Mouse (Mus musculus): ENCODE measurements at regions not wholly inside any gene's neighbourhood (a gene's known extent, or its start where the extent isn't known, plus 50 kb on each side); places are given as distances from the start of the nearest gene placed in this dataset.

DNA sequence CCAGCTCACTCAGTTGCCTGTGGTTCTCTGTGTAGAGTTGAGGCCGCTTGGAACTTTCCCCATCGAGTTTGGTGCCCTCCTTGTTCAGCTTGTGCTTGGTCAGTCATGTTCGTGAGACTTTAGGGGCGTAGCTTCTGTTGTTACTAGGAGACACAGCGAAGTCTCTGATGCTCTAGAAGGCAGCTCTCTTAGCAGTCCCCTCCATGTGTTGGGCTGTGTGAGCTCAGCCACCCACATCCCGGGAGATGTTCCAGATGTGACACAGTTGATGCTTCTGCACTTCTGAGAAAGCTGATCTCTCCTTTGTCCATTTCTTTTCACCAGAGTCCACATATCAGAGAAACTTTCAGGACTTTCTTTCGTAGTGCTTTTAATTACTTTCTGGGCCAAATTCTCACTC, 158.1 kb downstream of the Dact1 start:
- Histone ChIP-seq H3K27me3 (replicated peaks) (no peaks in the 10 kb centered on the region), H3K4me2 (no peak overlapping the region), H3K4me3 (no peak overlapping the region), H3K9ac (no peak overlapping the region), H3K9me3 (no peaks in the 10 kb centered on the region), H3K4me1 (no peaks in the 10 kb centered on the region), H3K36me3 (replicated peaks) (no peaks in the 10 kb centered on the region), H3K27ac (no peak overlapping the region)
- 70% methylated on average over 7 of the region's 7 CpGs for WGBS
- ATAC-seq (replicated peaks): no peak

GRCm38 (mm10) chr12:71468324-71468723, 158.6 kb downstream of the Dact1 start:
- H3K27ac ChIP-seq: no peak overlapping the region
- ATAC-seq (replicated peaks): no peak
- no peak overlapping the region for H3K9ac ChIP-seq
- no peaks in the 10 kb centered on the region for H3K9me3 ChIP-seq
- H3K4me2 ChIP-seq: no peak overlapping the region
- H3K36me3 ChIP-seq (replicated peaks): no peaks in the 10 kb centered on the region
- H3K4me3 ChIP-seq: no peak overlapping the region
- no peaks in the 10 kb centered on the region for H3K27me3 ChIP-seq (replicated peaks)
- H3K4me1 ChIP-seq: no peaks in the 10 kb centered on the region
- WGBS: 31% methylated on average over 6 of the region's 6 CpGs

DNA sequence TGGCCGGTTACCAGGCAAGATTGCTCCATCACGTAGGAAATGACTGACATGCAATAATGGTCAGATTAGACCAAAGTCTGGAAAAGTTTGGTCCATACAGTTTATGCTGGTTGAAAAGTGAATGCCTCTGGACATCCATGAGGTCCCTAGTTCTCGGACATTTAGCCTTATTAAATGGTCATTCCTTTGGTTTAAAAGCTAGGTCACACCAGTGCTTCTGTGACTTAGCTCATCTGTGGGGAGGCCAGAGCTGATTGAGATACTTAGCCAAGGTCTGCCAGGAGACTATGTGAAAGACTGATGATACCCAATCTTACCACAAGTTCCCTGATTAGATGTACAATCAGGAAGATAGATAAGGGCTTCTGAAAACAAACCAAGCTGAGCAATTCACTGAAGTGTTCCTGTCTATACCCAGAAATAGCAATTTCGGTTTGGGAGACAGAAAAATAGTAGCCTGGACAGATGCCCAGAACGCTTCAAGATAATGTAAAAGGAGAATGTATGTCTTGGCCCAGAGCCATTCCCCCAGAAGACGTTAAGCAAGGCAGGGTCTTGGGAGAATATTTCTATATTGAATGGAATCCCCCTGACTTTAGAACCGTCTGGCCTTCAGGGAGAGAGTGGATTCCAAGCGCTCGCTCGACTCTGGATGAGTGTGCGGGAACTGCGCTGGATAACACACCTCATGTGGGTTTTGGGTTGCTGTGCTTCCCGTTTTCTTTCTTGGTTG, 161.5 kb downstream of the Dact1 start:
- Histone ChIP-seq H3K4me1 (no peaks in the 10 kb centered on the region), H3K27me3 (replicated peaks) (no peaks in the 10 kb centered on the region), H3K4me3 (no peak overlapping the region), H3K4me2 (no peak overlapping the region), H3K36me3 (replicated peaks) (no peaks in the 10 kb centered on the region), H3K9ac (no peak overlapping the region), H3K27ac (no peak overlapping the region), H3K9me3 (no peaks in the 10 kb centered on the region)
- WGBS: 87% methylated on average over 13 of the region's 13 CpGs
- ATAC-seq (replicated peaks): no peak

DNA sequence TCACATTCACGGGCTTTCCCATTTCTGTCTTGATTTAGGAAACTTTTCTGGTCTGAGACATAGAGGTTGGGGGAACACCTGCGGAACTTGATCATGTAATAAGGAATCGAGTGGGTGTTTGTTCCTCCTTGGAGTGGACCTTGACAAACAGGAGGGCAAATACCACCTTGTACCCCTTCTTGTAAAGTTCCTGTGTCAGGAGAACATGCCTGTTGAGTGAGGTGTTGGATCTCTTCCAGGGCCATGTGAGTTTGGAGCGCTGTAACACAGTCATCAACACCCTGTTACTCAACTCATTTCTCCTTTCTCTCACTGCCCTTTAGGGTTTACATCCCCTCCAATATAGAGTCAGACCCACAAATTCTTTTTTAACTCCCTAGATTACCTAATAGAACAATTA, 162.0 kb downstream of the Dact1 start:
- no peak overlapping the region for H3K4me2 ChIP-seq
- 90% methylated on average over 4 of the region's 4 CpGs for WGBS
- H3K4me3 ChIP-seq: no peak overlapping the region
- H3K9me3 ChIP-seq: no peaks in the 10 kb centered on the region
- no peak for ATAC-seq (replicated peaks)
- H3K4me1 ChIP-seq: no peaks in the 10 kb centered on the region
- H3K27ac ChIP-seq: no peak overlapping the region
- no peaks in the 10 kb centered on the region for H3K36me3 ChIP-seq (replicated peaks)
- no peaks in the 10 kb centered on the region for H3K27me3 ChIP-seq (replicated peaks)
- H3K9ac ChIP-seq: no peak overlapping the region

GRCm38 (mm10) chr12:71476238-71476637, 166.6 kb downstream of the Dact1 start:
- no peak overlapping the region for H3K9ac ChIP-seq
- no peak overlapping the region for H3K27ac ChIP-seq
- no peaks in the 10 kb centered on the region for H3K36me3 ChIP-seq (replicated peaks)
- H3K4me3 ChIP-seq: no peak overlapping the region
- H3K4me1 ChIP-seq: peaks cover 13% of the 10 kb centered on the region
- H3K27me3 ChIP-seq (replicated peaks): no peaks in the 10 kb centered on the region
- H3K9me3 ChIP-seq: no peaks in the 10 kb centered on the region
- H3K4me2 ChIP-seq: no peak overlapping the region
- 47% methylated on average over 4 of the region's 4 CpGs for WGBS
- ATAC-seq (replicated peaks): no peak

DNA sequence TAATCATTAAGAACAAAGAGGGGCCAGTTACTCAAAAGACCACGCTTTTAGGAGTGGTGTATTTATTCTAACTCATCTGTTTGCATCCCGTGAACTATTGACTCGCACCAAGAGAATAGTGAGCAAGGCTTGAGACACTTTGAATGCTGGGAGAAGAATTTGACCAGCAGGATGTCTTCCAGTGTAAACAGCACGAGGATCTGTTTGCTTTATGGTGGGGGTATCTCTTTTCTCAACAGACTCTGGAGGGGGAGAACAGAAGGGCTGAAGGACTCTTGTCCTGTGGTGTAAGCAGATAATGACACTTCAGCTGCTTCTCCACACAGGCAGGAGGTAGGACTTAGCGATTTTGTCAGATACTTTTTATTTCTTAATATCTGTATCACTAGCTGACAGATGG, 168.0 kb downstream of the Dact1 start:
- Histone ChIP-seq H3K4me1 (peaks cover 18% of the 10 kb centered on the region), H3K9me3 (no peaks in the 10 kb centered on the region), H3K36me3 (replicated peaks) (no peaks in the 10 kb centered on the region), H3K9ac (no peak overlapping the region), H3K4me3 (no peak overlapping the region), H3K4me2 (no peak overlapping the region), H3K27ac (no peak overlapping the region), H3K27me3 (replicated peaks) (no peaks in the 10 kb centered on the region)
- 14% methylated on average over 5 of the region's 5 CpGs for WGBS
- ATAC-seq (replicated peaks): no peak

- no peak overlapping the region for H3K4me2 ChIP-seq
- ATAC-seq (replicated peaks): no peak
- H3K27ac ChIP-seq: no peak overlapping the region
- no peak overlapping the region for H3K4me3 ChIP-seq
- peaks cover 18% of the 10 kb centered on the region for H3K4me1 ChIP-seq
- no peak overlapping the region for H3K9ac ChIP-seq
- no peaks in the 10 kb centered on the region for H3K9me3 ChIP-seq
- H3K36me3 ChIP-seq (replicated peaks): no peaks in the 10 kb centered on the region
- WGBS: 47% methylated on average over 6 of the region's 6 CpGs
- H3K27me3 ChIP-seq (replicated peaks): no peaks in the 10 kb centered on the region
Measured at GRCm38 (mm10) chr12:71481371-71481770, 171.7 kb downstream of the Dact1 start.

DNA sequence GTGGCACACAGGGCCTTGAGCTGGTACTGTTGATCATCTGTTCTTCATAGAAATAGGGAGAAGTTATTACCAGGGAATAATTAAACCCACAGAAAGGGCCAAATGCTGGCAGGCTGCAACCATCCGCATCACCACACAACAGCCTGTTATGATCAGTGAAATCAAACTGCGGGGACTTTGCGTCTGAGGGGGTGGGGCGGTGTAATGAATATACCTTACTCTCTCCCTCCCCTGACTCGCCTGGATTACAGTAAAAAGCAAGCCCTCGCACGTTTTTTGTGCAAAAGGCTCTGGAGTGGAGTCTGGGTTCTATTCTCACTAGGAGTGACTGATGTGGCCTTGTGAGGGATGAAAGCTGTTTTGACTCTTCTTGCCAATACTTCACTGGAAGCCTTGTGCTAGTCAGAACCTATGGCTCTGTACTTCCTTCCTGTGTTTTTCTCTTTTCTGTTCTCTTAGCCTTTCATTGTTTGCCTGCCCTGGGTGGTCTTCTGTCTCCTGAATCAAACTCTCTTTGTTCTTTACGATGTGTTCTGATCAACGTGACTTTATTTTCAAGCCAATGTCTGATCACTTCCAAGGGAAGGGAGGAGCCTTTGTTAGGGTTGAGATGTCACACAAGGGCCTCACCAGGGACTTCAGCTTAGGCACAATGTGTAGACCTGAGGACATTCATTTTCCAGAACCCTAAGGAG, 172.4 kb downstream of the Dact1 start:
- Histone ChIP-seq H3K9me3 (no peaks in the 10 kb centered on the region), H3K4me2 (no peak overlapping the region), H3K27me3 (replicated peaks) (no peaks in the 10 kb centered on the region), H3K9ac (no peak overlapping the region), H3K36me3 (replicated peaks) (no peaks in the 10 kb centered on the region), H3K27ac (no peak overlapping the region), H3K4me3 (no peak overlapping the region), H3K4me1 (peaks cover 18% of the 10 kb centered on the region)
- WGBS: 48% methylated on average over 9 of the region's 9 CpGs
- 0 out of 2 replicates have a peak, but pooled peaks have one; percentile 7 for ATAC-seq (replicated peaks)

DNA sequence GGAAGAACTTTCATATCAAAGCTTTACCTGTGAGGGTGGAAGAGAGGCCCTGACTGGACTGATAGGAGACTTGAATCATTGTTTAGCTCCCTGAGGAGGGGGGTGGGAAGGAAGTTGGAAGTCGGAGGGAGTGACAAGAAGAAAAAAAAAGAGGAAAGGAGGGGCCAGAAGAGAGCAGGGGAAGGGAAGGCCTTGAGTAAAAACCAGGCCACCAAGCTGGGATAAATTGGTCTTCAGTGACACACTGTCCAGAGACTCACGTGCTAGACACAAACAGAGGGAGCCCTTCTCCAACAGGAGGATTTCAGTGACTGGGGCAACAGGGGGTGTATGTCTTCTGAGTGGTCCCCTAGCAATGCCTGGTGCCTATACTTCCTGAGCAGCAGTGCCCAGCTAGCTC, 172.9 kb downstream of the Dact1 start:
- WGBS: 43% methylated on average over 2 of the region's 2 CpGs

GRCm38 (mm10) chr12:71483536-71484165, 174.0 kb downstream of the Dact1 start:
- Histone ChIP-seq H3K4me1 (peaks cover 16% of the 10 kb centered on the region), H3K36me3 (replicated peaks) (no peaks in the 10 kb centered on the region), H3K4me3 (no peak overlapping the region), H3K27ac (no peak overlapping the region), H3K27me3 (replicated peaks) (no peaks in the 10 kb centered on the region), H3K9me3 (no peaks in the 10 kb centered on the region), H3K4me2 (no peak overlapping the region), H3K9ac (no peak overlapping the region)
- 86% methylated on average over 7 of the region's 7 CpGs for WGBS
- ATAC-seq (replicated peaks): no peak

More for the DNA sequence above, 172.9 kb downstream of the Dact1 start:
- H3K9me3 ChIP-seq: no peaks in the 10 kb centered on the region
- no peaks in the 10 kb centered on the region for H3K36me3 ChIP-seq (replicated peaks)
- H3K27me3 ChIP-seq (replicated peaks): no peaks in the 10 kb centered on the region
- H3K4me3 ChIP-seq: no peak overlapping the region
- H3K27ac ChIP-seq: no peak overlapping the region
- H3K4me1 ChIP-seq: peaks cover 14% of the 10 kb centered on the region
- no peak for ATAC-seq (replicated peaks)
- H3K4me2 ChIP-seq: no peak overlapping the region
- no peak overlapping the region for H3K9ac ChIP-seq

- H3K9me3 ChIP-seq: no peaks in the 10 kb centered on the region
- peaks cover 16% of the 10 kb centered on the region for H3K4me1 ChIP-seq
- H3K4me3 ChIP-seq: no peak overlapping the region
- H3K36me3 ChIP-seq (replicated peaks): no peaks in the 10 kb centered on the region
- no peaks in the 10 kb centered on the region for H3K27me3 ChIP-seq (replicated peaks)
- no peak for ATAC-seq (replicated peaks)
- no peak overlapping the region for H3K4me2 ChIP-seq
- WGBS: over 99% methylated on average over 5 of the region's 5 CpGs
- H3K27ac ChIP-seq: no peak overlapping the region
- H3K9ac ChIP-seq: no peak overlapping the region
Measured at GRCm38 (mm10) chr12:71484286-71484685, 174.6 kb downstream of the Dact1 start.

DNA sequence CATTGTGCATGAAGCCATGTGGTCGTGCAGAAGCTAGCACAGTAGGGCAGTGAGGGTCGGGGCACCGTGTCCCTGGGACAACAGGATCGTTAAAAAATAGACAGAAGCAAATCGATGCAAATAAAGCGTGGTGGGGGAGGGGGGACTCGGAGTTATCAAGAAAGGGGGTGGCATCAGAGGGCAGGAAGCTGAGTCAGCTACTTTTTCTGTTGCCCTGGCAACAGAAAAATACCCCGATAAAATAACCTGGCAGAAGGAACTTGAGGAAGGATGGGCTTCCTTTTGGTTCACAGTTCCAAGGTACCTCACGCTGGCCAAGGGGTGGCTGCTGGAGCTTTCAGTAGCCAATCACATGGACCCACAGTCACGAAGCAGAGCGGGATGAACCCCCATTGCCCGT, 176.4 kb downstream of the Dact1 start:
- H3K4me1 ChIP-seq: peaks cover 13% of the 10 kb centered on the region
- no peak overlapping the region for H3K4me2 ChIP-seq
- H3K4me3 ChIP-seq: no peak overlapping the region
- WGBS: 77% methylated on average over 12 of the region's 12 CpGs
- no peaks in the 10 kb centered on the region for H3K27me3 ChIP-seq (replicated peaks)
- no peak overlapping the region for H3K9ac ChIP-seq
- no peaks in the 10 kb centered on the region for H3K36me3 ChIP-seq (replicated peaks)
- ATAC-seq (replicated peaks): no peak
- H3K27ac ChIP-seq: no peak overlapping the region
- H3K9me3 ChIP-seq: no peaks in the 10 kb centered on the region

Measured in midbrain, embryonic 15.5 days (tissue).